Mouse (Mus musculus): Measurements from ENCODE around the gene D8Ertd738e.

The D8Ertd738e gene

GRCm38 (mm10) chr8:84201545-84202245, 47.8 kb downstream of the D8Ertd738e start:
- DNase-seq, result no peak

DNA sequence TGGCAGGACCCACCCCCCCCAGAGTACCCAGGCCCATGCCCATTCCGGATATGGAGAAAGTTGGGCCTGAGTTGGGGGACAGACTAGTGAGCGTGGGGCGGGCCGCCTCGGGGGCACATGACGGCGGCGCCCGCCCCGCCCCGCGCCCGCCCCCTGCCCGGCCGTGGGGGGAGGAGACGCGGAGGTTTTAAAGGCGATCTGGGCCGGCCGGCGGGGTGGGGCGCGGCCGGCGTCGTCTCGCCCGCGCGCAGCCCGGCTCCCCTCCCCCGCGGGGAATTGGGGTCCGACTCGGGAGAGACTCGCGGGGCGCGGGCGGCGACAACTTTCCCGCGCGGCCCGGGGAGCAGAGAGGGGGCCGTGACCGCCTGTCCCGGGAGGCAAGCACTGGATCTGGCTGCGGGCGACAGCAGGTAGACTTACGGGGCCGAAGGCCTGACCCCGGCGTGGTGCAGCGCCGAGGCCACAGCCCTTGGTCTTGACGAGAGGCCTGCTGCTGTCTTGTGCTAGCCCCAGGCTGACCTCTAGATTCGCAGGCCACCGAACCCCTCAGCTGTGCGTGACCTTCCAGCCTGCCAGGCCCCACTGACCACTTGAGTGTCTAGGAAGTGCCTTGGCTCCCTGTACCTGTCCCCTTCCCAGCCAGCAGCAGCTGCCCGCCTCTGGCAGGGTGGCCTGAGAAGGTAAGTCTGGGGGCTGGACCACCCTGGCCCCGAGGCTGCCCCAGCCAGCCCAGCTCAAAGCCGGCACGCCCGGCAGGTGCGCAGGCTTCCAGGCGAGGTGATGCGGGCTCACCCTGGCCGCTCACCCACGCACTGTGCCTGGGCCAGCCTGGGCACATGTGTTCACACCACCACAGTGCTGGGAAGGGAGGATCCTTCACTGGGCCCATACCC, 48.6 kb downstream of the D8Ertd738e start:
- no peak for DNase-seq

- DNase-seq, result no peak
Measured at GRCm38 (mm10) chr8:84200126-84200555, 49.4 kb downstream of the D8Ertd738e start.

GRCm38 (mm10) chr8:84199348-84200125, 50.0 kb downstream of the D8Ertd738e start:
- DNase-seq, result no peak

GRCm38 (mm10) chr8:84198871-84199270, 50.6 kb downstream of the D8Ertd738e start:
- DNase-seq, result no peak

DNA sequence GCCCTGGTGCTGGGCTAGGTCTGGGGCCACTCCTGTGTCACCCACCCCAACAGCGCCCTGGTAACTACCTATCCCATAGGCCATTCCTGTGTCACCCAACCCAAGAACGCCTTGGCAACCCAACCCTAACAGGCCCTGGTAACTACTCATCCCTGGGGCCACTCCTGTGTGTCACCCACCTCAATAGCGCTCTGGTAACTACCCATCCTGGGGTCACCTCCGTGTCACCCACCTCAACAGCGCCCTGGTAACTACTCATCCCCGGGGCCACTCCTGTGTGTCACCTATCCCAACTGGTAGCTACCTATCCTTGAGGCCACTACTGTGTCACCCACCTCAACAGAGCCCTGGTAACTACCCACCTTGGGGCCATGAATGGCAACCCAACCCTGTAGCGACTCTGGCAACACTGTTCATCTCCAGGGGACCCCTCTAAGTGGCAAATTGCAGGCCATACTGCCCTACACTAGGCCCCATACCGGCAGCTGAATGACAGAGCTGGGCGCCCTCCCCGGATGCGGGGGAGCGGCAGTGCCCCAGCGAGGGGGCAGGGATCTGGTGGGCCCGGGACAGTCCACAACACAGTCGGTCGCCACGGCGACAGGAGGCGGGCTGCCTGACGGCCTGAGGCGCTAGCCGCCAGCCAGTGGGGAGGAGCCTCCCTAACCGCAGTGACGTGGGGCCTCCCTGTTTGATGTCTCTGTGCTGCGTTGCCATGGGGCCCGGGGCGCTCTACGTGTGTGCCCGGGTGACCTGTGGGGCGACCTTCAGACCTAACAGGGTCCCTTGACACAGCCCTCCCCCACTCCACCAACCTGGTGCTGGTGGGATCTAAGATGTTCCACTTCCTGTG, 51.4 kb downstream of the D8Ertd738e start:
- no peak for DNase-seq

GRCm38 (mm10) chr8:84197141-84197921, 52.2 kb downstream of the D8Ertd738e start:
- DNase-seq, result no peak

Data from cerebellum, adult 8-10 months (tissue).